Mouse (Mus musculus) liver, embryonic 13.5 days (tissue): Measurements from ENCODE around the gene Hnrnph1. TPM values are rescaled to one million over a fixed set of nuclear protein-coding genes. Genes with fewer than 3 reads are reported as not detected.

Experiments
- ATAC-seq: fragments of 200-750 bp; cut with Nextera tagmentation; 2 replicates; pipeline ENCODE4 v1.8.0; 2017; ENCODE audit warnings: low read depth, mild to moderate bottlenecking, moderate number of reproducible peaks, moderate library complexity
- DNase-seq: peaks from one replicate; pipeline ENCODE4 v3.0.0; 2022
- H3K27ac ChIP-seq: fragments of 300-500 bp; sonication (generic); 2 replicates; pipeline ENCODE4 v1.5.1; 2015; ENCODE audit warnings: moderate library complexity, mild to moderate bottlenecking, inconsistent platforms
- H3K27me3 ChIP-seq: fragments of 300-500 bp; sonication (generic); 2 replicates; pipeline ENCODE4 v1.6.1; 2015; ENCODE audit warnings: mild to moderate bottlenecking, inconsistent platforms
- H3K36me3 ChIP-seq: fragments of 300-500 bp; sonication (generic); 2 replicates; pipeline ENCODE4 v1.6.1; 2015; ENCODE audit warnings: mild to moderate bottlenecking, inconsistent platforms
- H3K4me1 ChIP-seq: fragments of 300-500 bp; sonication (generic); replicated peaks from 2 replicates; pipeline ENCODE4 v1.6.1; 2015; ENCODE audit warnings: inconsistent platforms
- H3K4me2 ChIP-seq: fragments of 300-500 bp; sonication (generic); 2 replicates; pipeline ENCODE4 v1.6.1; 2015; ENCODE audit warnings: inconsistent platforms, mild to moderate bottlenecking, moderate library complexity
- H3K4me3 ChIP-seq: fragments of 300-500 bp; sonication (generic); replicated peaks from 2 replicates; pipeline ENCODE4 v1.5.1; 2015; ENCODE audit warnings: mild to moderate bottlenecking, inconsistent platforms
- H3K9ac ChIP-seq: fragments of 300-500 bp; sonication (generic); 2 replicates; pipeline ENCODE4 v1.6.1; 2015; ENCODE audit warnings: mild to moderate bottlenecking, inconsistent platforms
- H3K9me3 ChIP-seq: fragments of 300-500 bp; sonication (generic); replicated peaks from 2 replicates; pipeline ENCODE4 v1.6.1; 2016; ENCODE audit warnings: inconsistent platforms
- WGBS: fragments of 180-500 bp; shearing (Covaris S2); methylation state at CpG from one replicate; pipeline ENCODE4 v1.1.7; 2015; ENCODE audit not compliant: insufficient replicate concordance; 5-methylcytosine and 5-hydroxymethylcytosine counted together
- polyA plus RNA-seq: library from polyadenylated mRNA; unstranded; fragments of >200 nt; fragmentation: Nextera tagmentation; extraction: Ambion mirVana; gene quantifications from 2 replicates; pipeline ENCODE4 v1.2.1, GENCODE M21; 2015

Gene Hnrnph1
- polyA plus RNA-seq, 1 experiment from 2014 or later = 124 TPM

GRCm38 (mm10) chr11:50415563-50416241, 38.9 kb downstream of the Hnrnph1 start:
- Histone ChIP-seq H3K36me3 (peaks cover 26% of the 10 kb centered on the region), H3K27ac (no peak overlapping the region), H3K9ac (no peak overlapping the region), H3K9me3 (no peaks in the 10 kb centered on the region), H3K4me2 (no peak overlapping the region), H3K4me1 (no peaks in the 10 kb centered on the region), H3K4me3 (no peak overlapping the region), H3K27me3 (no peaks in the 10 kb centered on the region)
- DNase-seq (no peak), ATAC-seq (no peak)
- 48% methylated on average over 6 of the region's 6 CpGs for WGBS

GRCm38 (mm10) chr11:50417856-50418255, 41.1 kb downstream of the Hnrnph1 start:
- Histone ChIP-seq H3K4me3 (no peak overlapping the region), H3K36me3 (peaks cover 26% of the 10 kb centered on the region), H3K4me2 (no peak overlapping the region), H3K9ac (no peak overlapping the region), H3K4me1 (peaks cover 13% of the 10 kb centered on the region), H3K27me3 (no peaks in the 10 kb centered on the region), H3K9me3 (no peaks in the 10 kb centered on the region), H3K27ac (no peak overlapping the region)
- ATAC-seq = no peak
- 49% methylated on average over 2 of the region's 2 CpGs for WGBS
- no peak for DNase-seq

GRCm38 (mm10) chr11:50421461-50421860, 44.7 kb downstream of the Hnrnph1 start:
- peak; percentile 9 for ATAC-seq
- 57% methylated on average over 5 of the region's 5 CpGs for WGBS
- Histone ChIP-seq H3K9me3 (no peaks in the 10 kb centered on the region), H3K27me3 (0 out of 2 replicates have a peak, but pooled peaks cover 2% of the 10 kb centered on the region), H3K4me3 (peak overlapping the region; percentile 49), H3K27ac (no peak overlapping the region), H3K4me1 (peaks cover 13% of the 10 kb centered on the region), H3K4me2 (peak overlapping the region; percentile 74), H3K9ac (peak overlapping the region; percentile 43; the same call in 1 of the 2 replicates), H3K36me3 (peaks cover 14% of the 10 kb centered on the region)
- DNase-seq = no peak

GRCm38 (mm10) chr11:50421934-50422780, 45.4 kb downstream of the Hnrnph1 start:
- H3K9ac ChIP-seq = peak overlapping the region; percentile 43; the same call in 1 of the 2 replicates
- H3K36me3 ChIP-seq = peaks cover 10% of the 10 kb centered on the region
- H3K4me1 ChIP-seq = peaks cover 18% of the 10 kb centered on the region
- 16% methylated on average over 22 of the region's 22 CpGs for WGBS
- peak; percentile 95 for ATAC-seq
- H3K4me2 ChIP-seq = peak overlapping the region; percentile 74
- H3K27me3 ChIP-seq = 0 out of 2 replicates have a peak, but pooled peaks cover 2% of the 10 kb centered on the region
- H3K4me3 ChIP-seq = peak overlapping the region; percentile 49
- H3K9me3 ChIP-seq = no peaks in the 10 kb centered on the region
- peak; percentile 64 for DNase-seq
- peak overlapping the region; percentile 48 for H3K27ac ChIP-seq

GRCm38 (mm10) chr11:50426056-50426455, 49.3 kb downstream of the Hnrnph1 start:
- Histone ChIP-seq H3K36me3 (no peaks in the 10 kb centered on the region), H3K27me3 (0 out of 2 replicates have a peak, but pooled peaks cover 2% of the 10 kb centered on the region), H3K9ac (no peak overlapping the region), H3K4me1 (peaks cover 38% of the 10 kb centered on the region), H3K4me3 (no peak overlapping the region), H3K9me3 (no peaks in the 10 kb centered on the region), H3K27ac (no peak overlapping the region), H3K4me2 (no peak overlapping the region)
- DNase-seq = no peak
- WGBS = 78% methylated on average over 4 of the region's 4 CpGs
- ATAC-seq = no peak

GRCm38 (mm10) chr11:50430277-50431133, 53.7 kb downstream of the Hnrnph1 start, which contains the start of gene Rufy1:
TSS of gene Rufy1 (minus strand) at chr11:50431125.
- H3K27me3 ChIP-seq = no peaks in the 10 kb centered on the region
- peak within 1 kb of the TSS; percentile 85 for H3K4me3 ChIP-seq
- peak within 1 kb of the TSS; percentile 88 for H3K9ac ChIP-seq
- WGBS = under 1% methylated on average over 90 of the region's 90 CpGs
- H3K4me2 ChIP-seq = peak within 1 kb of the TSS; percentile 90
- DNase-seq = peak; percentile 76
- H3K36me3 ChIP-seq = no peaks in the 10 kb centered on the region
- no peaks in the 10 kb centered on the region for H3K9me3 ChIP-seq
- peaks cover 33% of the 10 kb centered on the region for H3K4me1 ChIP-seq
- H3K27ac ChIP-seq = peak within 1 kb of the TSS; percentile 81
- peak; percentile 84 for ATAC-seq

- H3K9me3 ChIP-seq = no peaks in the 10 kb centered on the region
- 22% methylated on average over 32 of the region's 32 CpGs for WGBS
- peak overlapping the region; percentile 90 for H3K4me2 ChIP-seq
- H3K4me1 ChIP-seq = peaks cover 33% of the 10 kb centered on the region
- DNase-seq = peak; percentile 27
- peak overlapping the region; percentile 85 for H3K4me3 ChIP-seq
- H3K9ac ChIP-seq = peak overlapping the region; percentile 88
- H3K36me3 ChIP-seq = no peaks in the 10 kb centered on the region
- peak; percentile 51 for ATAC-seq
- H3K27me3 ChIP-seq = no peaks in the 10 kb centered on the region
- peak overlapping the region; percentile 81 for H3K27ac ChIP-seq
Observed at GRCm38 (mm10) chr11:50431134-50432068, 54.6 kb downstream of the Hnrnph1 start.

- Histone ChIP-seq H3K36me3 (no peaks in the 10 kb centered on the region), H3K9ac (peak overlapping the region; percentile 88), H3K4me3 (no peak overlapping the region), H3K4me2 (peak overlapping the region; percentile 90), H3K9me3 (no peaks in the 10 kb centered on the region), H3K27ac (no peak overlapping the region; the same call in 1 of the 2 replicates), H3K27me3 (no peaks in the 10 kb centered on the region), H3K4me1 (peaks cover 30% of the 10 kb centered on the region)
- ATAC-seq = no peak
- no peak for DNase-seq
- 65% methylated on average over 3 of the region's 3 CpGs for WGBS
Observed at GRCm38 (mm10) chr11:50432069-50432440, 55.3 kb downstream of the Hnrnph1 start.

- Histone ChIP-seq H3K4me3 (no peak overlapping the region), H3K9ac (no peak overlapping the region), H3K36me3 (no peaks in the 10 kb centered on the region), H3K4me2 (no peak overlapping the region), H3K4me1 (peaks cover 21% of the 10 kb centered on the region), H3K27me3 (no peaks in the 10 kb centered on the region), H3K27ac (no peak overlapping the region), H3K9me3 (no peaks in the 10 kb centered on the region)
- 69% methylated on average over 5 of the region's 5 CpGs for WGBS
- ATAC-seq = no peak
- DNase-seq = no peak
Observed at GRCm38 (mm10) chr11:50432896-50433295, 56.1 kb downstream of the Hnrnph1 start.
